Mouse (Mus musculus): ENCODE data around the gene Rab3a. TPM values are rescaled to one million over a fixed set of nuclear protein-coding genes. Genes with fewer than 3 reads are reported as not detected.

Rab3a gene
- total RNA-seq, 2 experiments from 2014 or later = 2.2 to 7.1 TPM

GRCm38 (mm10) chr8:70794215-70794614 lies 39.7 kb downstream of the Rab3a start:
- ATAC-seq (replicated peaks; ENCODE audit: low FRiP score, poor library complexity, severe bottlenecking) = no peak

GRCm38 (mm10) chr8:70795370-70795769 lies 40.9 kb downstream of the Rab3a start:
- ATAC-seq (replicated peaks; ENCODE audit: low FRiP score, poor library complexity, severe bottlenecking) = no peak

GRCm38 (mm10) chr8:70796403-70797080 lies 42.1 kb downstream of the Rab3a start:
- ATAC-seq (replicated peaks; ENCODE audit: low FRiP score, poor library complexity, severe bottlenecking) = no peak; the same call in 1 of the 2 replicates

GRCm38 (mm10) chr8:70797081-70798070 lies 42.9 kb downstream of the Rab3a start:
- peak; percentile 78 for ATAC-seq (replicated peaks; ENCODE audit: low FRiP score, poor library complexity, severe bottlenecking)

GRCm38 (mm10) chr8:70798281-70798680 lies 43.8 kb downstream of the Rab3a start:
- no peak for ATAC-seq (replicated peaks; ENCODE audit: low FRiP score, poor library complexity, severe bottlenecking)

- ATAC-seq (replicated peaks; ENCODE audit: low FRiP score, poor library complexity, severe bottlenecking) = no peak
Measured at GRCm38 (mm10) chr8:70800648-70801047, 46.2 kb downstream of the Rab3a start.

GRCm38 (mm10) chr8:70801156-70801555 lies 46.7 kb downstream of the Rab3a start:
- no peak for ATAC-seq (replicated peaks; ENCODE audit: low FRiP score, poor library complexity, severe bottlenecking)

- ATAC-seq (replicated peaks; ENCODE audit: low FRiP score, poor library complexity, severe bottlenecking) = no peak
Measured at GRCm38 (mm10) chr8:70801830-70802229, 47.4 kb downstream of the Rab3a start.

- ATAC-seq (replicated peaks; ENCODE audit: low FRiP score, poor library complexity, severe bottlenecking) = no peak
Measured at GRCm38 (mm10) chr8:70802786-70803510, 48.5 kb downstream of the Rab3a start.

- no peak for ATAC-seq (replicated peaks; ENCODE audit: low FRiP score, poor library complexity, severe bottlenecking)
Measured at GRCm38 (mm10) chr8:70803761-70804480, 49.4 kb downstream of the Rab3a start.

- peak; percentile 93 for ATAC-seq (replicated peaks; ENCODE audit: low FRiP score, poor library complexity, severe bottlenecking)
Measured at GRCm38 (mm10) chr8:70804481-70805206, 50.2 kb downstream of the Rab3a start, which contains the start of gene Mast3. Gene Mast3, minus strand, starts transcription at chr8:70805054.

- no peak for ATAC-seq (replicated peaks; ENCODE audit: low FRiP score, poor library complexity, severe bottlenecking)
Measured at GRCm38 (mm10) chr8:70806541-70806940, 52.1 kb downstream of the Rab3a start.

- no peak for ATAC-seq (replicated peaks; ENCODE audit: low FRiP score, poor library complexity, severe bottlenecking)
Measured at GRCm38 (mm10) chr8:70807304-70807703, 52.8 kb downstream of the Rab3a start.

GRCm38 (mm10) chr8:70808239-70808638 lies 53.8 kb downstream of the Rab3a start, which contains the start of gene Il12rb1:
Gene Il12rb1, plus strand, starts transcription at chr8:70808449.
- no peak for ATAC-seq (replicated peaks; ENCODE audit: low FRiP score, poor library complexity, severe bottlenecking)

Other genes with a start within 250 kb of the Rab3a start
- gene Rex1bd, start 247.9 kb upstream of the Rab3a start, total RNA-seq (2015; ENCODE audit: low replicate concordance) = 22.3 TPM in 1 of 2 replicates, not detected in the other
- 17.8 and 19.6 TPM in 2 replicates for gene Rex1bd, start 247.9 kb upstream of the Rab3a start, total RNA-seq (2017; ENCODE audit: low replicate concordance)
- gene Uba52, start 243.9 kb upstream of the Rab3a start, total RNA-seq (2015; ENCODE audit: low replicate concordance) = 1,194 and 1,251 TPM in 2 replicates
- gene Uba52, start 243.9 kb upstream of the Rab3a start, total RNA-seq (2017; ENCODE audit: low replicate concordance) = 418 and 1,480 TPM in 2 replicates
- 28.9 and 45.8 TPM in 2 replicates for gene Fkbp8, start 227.0 kb upstream of the Rab3a start, total RNA-seq (2015; ENCODE audit: low replicate concordance)
- gene Fkbp8, start 227.0 kb upstream of the Rab3a start, total RNA-seq (2017; ENCODE audit: low replicate concordance) = 74.7 and 94.6 TPM in 2 replicates
- gene Kxd1, start 226.7 kb upstream of the Rab3a start, total RNA-seq (2015; ENCODE audit: low replicate concordance) = 27.8 and 34.4 TPM in 2 replicates
- 11.8 and 14.4 TPM in 2 replicates for gene Kxd1, start 226.7 kb upstream of the Rab3a start, total RNA-seq (2017; ENCODE audit: low replicate concordance)
- 10.5 and 22.3 TPM in 2 replicates for gene Ell, start 215.2 kb upstream of the Rab3a start, total RNA-seq (2015; ENCODE audit: low replicate concordance)
- gene Ell, start 215.2 kb upstream of the Rab3a start, total RNA-seq (2017; ENCODE audit: low replicate concordance) = 2.8 and 15.5 TPM in 2 replicates
- 5.8 and 15.9 TPM in 2 replicates for gene Isyna1, start 160.3 kb upstream of the Rab3a start, total RNA-seq (2015; ENCODE audit: low replicate concordance)
- 2.5 and 8.0 TPM in 2 replicates for gene Isyna1, start 160.3 kb upstream of the Rab3a start, total RNA-seq (2017; ENCODE audit: low replicate concordance)
- 9.0 and 13.0 TPM in 2 replicates for gene Ssbp4, start 145.8 kb upstream of the Rab3a start, total RNA-seq (2015; ENCODE audit: low replicate concordance)
- gene Ssbp4, start 145.8 kb upstream of the Rab3a start, total RNA-seq (2017; ENCODE audit: low replicate concordance) = 18.1 and 30.6 TPM in 2 replicates
- 2.5 and 11.7 TPM in 2 replicates for gene Lrrc25, start 138.5 kb upstream of the Rab3a start, total RNA-seq (2015; ENCODE audit: low replicate concordance)
- gene Lrrc25, start 138.5 kb upstream of the Rab3a start, total RNA-seq (2017; ENCODE audit: low replicate concordance) = 2.3 and 3.5 TPM in 2 replicates
- gene Gdf15, start 122.2 kb upstream of the Rab3a start, total RNA-seq (2015; ENCODE audit: low replicate concordance) = not detected in 2 replicates
- gene Gdf15, start 122.2 kb upstream of the Rab3a start, total RNA-seq (2017; ENCODE audit: low replicate concordance) = not detected in 2 replicates
- gene Pgpep1, start 94.3 kb upstream of the Rab3a start, total RNA-seq (2015; ENCODE audit: low replicate concordance) = 0.36 and 6.3 TPM in 2 replicates
- gene Pgpep1, start 94.3 kb upstream of the Rab3a start, total RNA-seq (2017; ENCODE audit: low replicate concordance) = under 0.01 and 3.0 TPM in 2 replicates
- 86.5 and 93.1 TPM in 2 replicates for gene Lsm4, start 81.4 kb upstream of the Rab3a start, total RNA-seq (2015; ENCODE audit: low replicate concordance)
- 38.4 and 57.6 TPM in 2 replicates for gene Lsm4, start 81.4 kb upstream of the Rab3a start, total RNA-seq (2017; ENCODE audit: low replicate concordance)
- gene Jund, start 55.7 kb upstream of the Rab3a start, total RNA-seq (2015; ENCODE audit: low replicate concordance) = 26.7 and 36.0 TPM in 2 replicates
- 21.1 and 32.0 TPM in 2 replicates for gene Jund, start 55.7 kb upstream of the Rab3a start, total RNA-seq (2017; ENCODE audit: low replicate concordance)
- not detected in 2 replicates for gene Iqcn, start 51.2 kb upstream of the Rab3a start, total RNA-seq (2015; ENCODE audit: low replicate concordance)
- gene Iqcn, start 51.2 kb upstream of the Rab3a start, total RNA-seq (2017; ENCODE audit: low replicate concordance) = not detected in 2 replicates
- gene Gm3336, start 36.1 kb upstream of the Rab3a start, total RNA-seq (2015; ENCODE audit: low replicate concordance) = not detected in 2 replicates
- gene Gm3336, start 36.1 kb upstream of the Rab3a start, total RNA-seq (2017; ENCODE audit: low replicate concordance) = not detected in 2 replicates
- 0.72 and 0.84 TPM in 2 replicates for gene Pde4c, start 31.0 kb upstream of the Rab3a start, total RNA-seq (2015; ENCODE audit: low replicate concordance)
- gene Pde4c, start 31.0 kb upstream of the Rab3a start, total RNA-seq (2017; ENCODE audit: low replicate concordance) = not detected in 2 replicates
- gene Mpv17l2, start 6.3 kb downstream of the Rab3a start, total RNA-seq (2015; ENCODE audit: low replicate concordance) = 16.9 and 31.0 TPM in 2 replicates
- gene Mpv17l2, start 6.3 kb downstream of the Rab3a start, total RNA-seq (2017; ENCODE audit: low replicate concordance) = 5.1 and 30.4 TPM in 2 replicates
- gene Pik3r2, start 22.0 kb downstream of the Rab3a start, total RNA-seq (2015; ENCODE audit: low replicate concordance) = 3.8 and 5.4 TPM in 2 replicates
- 7.3 and 8.0 TPM in 2 replicates for gene Pik3r2, start 22.0 kb downstream of the Rab3a start, total RNA-seq (2017; ENCODE audit: low replicate concordance)
- 13.4 and 14.4 TPM in 2 replicates for gene Mast3, start 50.4 kb downstream of the Rab3a start, total RNA-seq (2015; ENCODE audit: low replicate concordance)
- gene Mast3, start 50.4 kb downstream of the Rab3a start, total RNA-seq (2017; ENCODE audit: low replicate concordance) = 2.7 and 3.0 TPM in 2 replicates
- 0.84 and 1.1 TPM in 2 replicates for gene Il12rb1, start 53.8 kb downstream of the Rab3a start, total RNA-seq (2015; ENCODE audit: low replicate concordance)
- gene Il12rb1, start 53.8 kb downstream of the Rab3a start, total RNA-seq (2017; ENCODE audit: low replicate concordance) = 0.13 and 0.53 TPM in 2 replicates
- 35.0 and 62.9 TPM in 2 replicates for gene Arrdc2, start 85.0 kb downstream of the Rab3a start, total RNA-seq (2015; ENCODE audit: low replicate concordance)
- 27.3 and 54.3 TPM in 2 replicates for gene Arrdc2, start 85.0 kb downstream of the Rab3a start, total RNA-seq (2017; ENCODE audit: low replicate concordance)
- gene Kcnn1, start 108.6 kb downstream of the Rab3a start, total RNA-seq (2015; ENCODE audit: low replicate concordance) = not detected in 2 replicates
- gene Kcnn1, start 108.6 kb downstream of the Rab3a start, total RNA-seq (2017; ENCODE audit: low replicate concordance) = 0.26 TPM in 1 of 2 replicates, not detected in the other
- 18.0 and 20.9 TPM in 2 replicates for gene Ccdc124, start 119.3 kb downstream of the Rab3a start, total RNA-seq (2015; ENCODE audit: low replicate concordance)
- 23.8 and 26.6 TPM in 2 replicates for gene Ccdc124, start 119.3 kb downstream of the Rab3a start, total RNA-seq (2017; ENCODE audit: low replicate concordance)
- not detected in 2 replicates for gene Slc5a5, start 138.1 kb downstream of the Rab3a start, total RNA-seq (2015; ENCODE audit: low replicate concordance)
- 0.13 TPM in 1 of 2 replicates, not detected in the other for gene Slc5a5, start 138.1 kb downstream of the Rab3a start, total RNA-seq (2017; ENCODE audit: low replicate concordance)
- 2,088 and 2,332 TPM in 2 replicates for gene Rpl18a, start 142.7 kb downstream of the Rab3a start, total RNA-seq (2015; ENCODE audit: low replicate concordance)
- 517 and 689 TPM in 2 replicates for gene Rpl18a, start 142.7 kb downstream of the Rab3a start, total RNA-seq (2017; ENCODE audit: low replicate concordance)
- gene Map1s, start 151.3 kb downstream of the Rab3a start, total RNA-seq (2015; ENCODE audit: low replicate concordance) = 4.2 and 6.1 TPM in 2 replicates
- gene Map1s, start 151.3 kb downstream of the Rab3a start, total RNA-seq (2017; ENCODE audit: low replicate concordance) = 1.8 and 3.7 TPM in 2 replicates